Mouse (Mus musculus): ENCODE data around the gene Nfat5.

DNA sequence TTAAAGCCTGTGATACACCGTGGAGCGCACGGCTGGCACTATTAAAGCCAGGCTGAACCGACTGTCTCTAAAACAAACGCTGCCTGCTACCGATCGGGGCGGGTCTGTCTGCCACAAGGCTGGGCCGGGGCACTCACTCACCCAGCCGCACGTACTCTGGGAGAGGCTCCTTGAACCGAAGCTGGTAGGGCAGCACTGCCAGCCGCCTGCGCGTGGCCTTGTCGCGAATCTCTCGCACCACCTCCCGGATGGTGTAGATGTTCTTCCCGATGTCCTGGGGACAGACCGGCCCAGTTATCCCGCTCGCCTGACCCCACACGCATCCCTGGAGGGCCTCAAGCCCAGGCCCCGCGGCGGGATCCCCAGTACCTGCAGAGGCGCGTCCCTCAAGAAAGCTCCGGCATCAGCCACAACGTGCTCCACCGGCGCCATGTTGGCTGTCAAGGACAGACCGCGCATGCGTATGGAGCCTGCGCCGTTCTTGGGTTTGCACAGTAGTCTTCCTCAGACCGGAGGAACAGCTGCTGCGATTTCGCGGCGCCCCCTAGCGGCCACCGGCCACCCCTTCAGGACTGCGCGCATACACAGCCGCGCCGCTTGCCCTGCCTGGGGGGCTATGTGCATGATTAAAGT is 131.4 kb downstream of the Nfat5 start, which contains the start of gene Nob1:
- TF ChIP-seq CTCF (IDR thresholded peaks at IDR 0.05; ENCODE audit: borderline replicate concordance, extremely low read depth, insufficient read depth, insufficient read length) (peak; percentile 96), POLR2A (IDR thresholded peaks at IDR 0.05; ENCODE audit: borderline replicate concordance, extremely low read depth, insufficient read depth, insufficient read length, poor library complexity, severe bottlenecking) (peak; percentile 85; the same call in 1 of the 2 replicates)
